Comparison of ENCODE assay signal across 14 mouse cellular contexts in genomic region chr5:25055288-25055687, GRCm38 (mm10). TPM values are rescaled to one million over a fixed set of nuclear protein-coding genes. Genes with fewer than 3 reads are reported as not detected.
DNase-seq lines count a peak whose midpoint lies in the region; ATAC-seq and TF ChIP-seq lines count a peak whose summit lies in the region.
"Had no signal": no experiment of that assay in that cellular context is flagged by ENCODE, and none has a peak within 500 bp of the region (broad histone marks: within the 10 kb centered on the region; RNA-seq: fewer than 3 reads in every experiment).

No protein-coding gene starts in this region.

- intact Hi-C loops in gastrocnemius, adult 2 months (cut with DNase I), result no loop called here
- intact Hi-C loops in gastrocnemius, postnatal 36 days (cut with DNase I), result no loop called here
- intact Hi-C loops in left cerebral cortex, adult 2 months (cut with DNase I), result no loop called here

- peaks cover 20% of the 10 kb centered on the region for H3K4me1 ChIP-seq in hindbrain, embryonic 16.5 days (ENCODE audit: control insufficient read depth, insufficient read depth, low read depth, low read length)

- TF ChIP-seq CTCF in gastrocnemius, adult 2 months (IDR thresholded peaks at IDR 0.05), result no peak
- no peak for TF ChIP-seq CTCF in left cerebral cortex, adult 2 months (IDR thresholded peaks at IDR 0.05)

- H3K27ac ChIP-seq in gastrocnemius, adult 2 months, result no peak overlapping the region
- peak overlapping the region; percentile 87 for H3K27ac ChIP-seq in left cerebral cortex, adult 2 months
- peak overlapping the region; percentile 32; the same call in 1 of the 2 replicates for H3K27ac ChIP-seq in hindbrain, embryonic 16.5 days (ENCODE audit: low read depth, low read length)
- H3K27ac ChIP-seq: embryonic facial prominence, embryonic 13.5 days; forebrain, embryonic 13.5 days; heart, embryonic 15.5 days had no signal

- peak; percentile 12 for DNase-seq in gastrocnemius, adult 2 months
- no peak for DNase-seq in gastrocnemius, postnatal 36 days
- DNase-seq in left cerebral cortex, adult 2 months (ENCODE audit: extremely low spot score in 1 of 2, low spot score in 2 of 2), result peak in 1 of 2 experiments; percentile 49
- DNase-seq in left cerebral cortex, adult 11 months (ENCODE audit: low spot score), result no peak
- DNase-seq in cerebellum, adult 11-12 months, result peak; percentile 95
- DNase-seq in adrenal gland, adult 8-10 months, result no peak
- no peak for DNase-seq in adrenal gland, postnatal 14 days
- DNase-seq: gastrocnemius, postnatal 25 days; lung, postnatal 4 days; thymus, postnatal 25 days had no signal

- H3K4me3 ChIP-seq in gastrocnemius, adult 2 months, result no peak overlapping the region
- H3K4me3 ChIP-seq in left cerebral cortex, adult 2 months, result no peak overlapping the region
- no peak overlapping the region for H3K4me3 ChIP-seq in hindbrain, embryonic 16.5 days (ENCODE audit: low read length)
- H3K4me3 ChIP-seq: embryonic facial prominence, embryonic 13.5 days; forebrain, embryonic 13.5 days; heart, embryonic 15.5 days had no signal

- H3K9ac ChIP-seq in hindbrain, embryonic 16.5 days (ENCODE audit: low read depth, low read length), result no peak overlapping the region
- H3K9ac ChIP-seq: embryonic facial prominence, embryonic 13.5 days; forebrain, embryonic 13.5 days; heart, embryonic 15.5 days had no signal

- H3K9me3 ChIP-seq in hindbrain, embryonic 16.5 days (ENCODE audit: control insufficient read depth, low read length), result no peaks in the 10 kb centered on the region
- H3K9me3 ChIP-seq: embryonic facial prominence, embryonic 13.5 days; forebrain, embryonic 13.5 days; heart, embryonic 15.5 days had no signal

- peak; percentile 31; the same call in 1 of the 2 replicates for ATAC-seq in hindbrain, embryonic 16.5 days
- ATAC-seq: forebrain, embryonic 13.5 days had no signal

- WGBS in hindbrain, embryonic 16.5 days, result 33% methylated on average over 4 of the region's 4 CpGs

- no peaks in the 10 kb centered on the region for H3K27me3 ChIP-seq in hindbrain, embryonic 16.5 days (replicated peaks; ENCODE audit: control insufficient read depth, insufficient read depth, low read length)
- H3K27me3 ChIP-seq: forebrain, embryonic 13.5 days; heart, embryonic 15.5 days had no signal

- no peak overlapping the region for H3K4me2 ChIP-seq in hindbrain, embryonic 16.5 days (ENCODE audit: low read length)
- H3K4me2 ChIP-seq: embryonic facial prominence, embryonic 13.5 days; forebrain, embryonic 13.5 days; heart, embryonic 15.5 days had no signal

- H3K36me3 ChIP-seq in hindbrain, embryonic 16.5 days (ENCODE audit: control insufficient read depth, insufficient read depth, low read length), result no peaks in the 10 kb centered on the region
- H3K36me3 ChIP-seq: embryonic facial prominence, embryonic 13.5 days; heart, embryonic 15.5 days had no signal

RNA-seq across cellular contexts. Expression of gene Prkag2, which starts 45.2 kb away (rescaled TPM):
- total RNA-seq in gastrocnemius, adult 2 months (2021), result 10 to 100 TPM; 10.7 to 11.0 TPM
- total RNA-seq in gastrocnemius, postnatal 36 days (2021), result 10 to 100 TPM in 1 of 2 experiments, 1 to 10 TPM in 1; 9.0 to 14.9 TPM
- 100 to 1,000 TPM; 113 to 118 TPM for total RNA-seq in left cerebral cortex, adult 2 months (2021)
- 96.6 and 111 TPM in 2 replicates for polyA plus RNA-seq in hindbrain, embryonic 16.5 days (2015; fragmentation: Nextera tagmentation; extraction: Ambion mirVana)
- total RNA-seq in adrenal gland, adult 8-10 months (2022), result 10 to 100 TPM; 30.7 to 56.0 (median 42.9) TPM
- 64.7 and 74.9 TPM in 2 replicates for total RNA-seq in adrenal gland, postnatal 14 days (2021)

Comparison
In these comparisons a context has a peak if more than half of its experiments do, and no peak if none do; other contexts are left out.
1. DNase-seq: peak in gastrocnemius, adult 2 months (single experiment) and cerebellum, adult 11-12 months (single experiment); none in gastrocnemius, postnatal 36 days (0 of 2), left cerebral cortex, adult 11 months (single experiment), adrenal gland, adult 8-10 months (single experiment) and adrenal gland, postnatal 14 days (single experiment).